Mouse (Mus musculus) liver, embryonic 14.5 days (tissue): ENCODE data around the gene Sh3yl1. TPM values are rescaled to one million over a fixed set of nuclear protein-coding genes. Genes with fewer than 3 reads are reported as not detected.

Source experiments
- ATAC-seq: fragments of 200-750 bp; cut with Nextera tagmentation; 2 replicates; pipeline ENCODE4 v1.8.0; 2017; ENCODE audit warnings: moderate number of reproducible peaks, mild to moderate bottlenecking, moderate library complexity; ENCODE audit not compliant: insufficient read depth
- DNase-seq, 3 experiments: peaks; one replicate each; pipeline ENCODE4 v3.0.0-alpha.2; 2012 to 2013; ENCODE audit warnings: low read depth in 3 of 3, low spot score in 3 of 3
- H3K27ac ChIP-seq: fragments of 300-500 bp; sonication (generic); 2 replicates; pipeline ENCODE4 v1.5.1; 2014; ENCODE audit warnings: moderate library complexity, mild to moderate bottlenecking, control low read depth, inconsistent platforms
- H3K27me3 ChIP-seq: fragments of 300-500 bp; sonication (generic); 2 replicates; pipeline ENCODE4 v1.6.1; 2014; ENCODE audit warnings: mild to moderate bottlenecking, low read length, moderate library complexity; ENCODE audit not compliant: control insufficient read depth, insufficient read depth
- H3K36me3 ChIP-seq: fragments of 300-500 bp; sonication (generic); replicated peaks from 2 replicates; pipeline ENCODE4 v1.6.1; 2014; ENCODE audit warnings: low read depth; ENCODE audit not compliant: control insufficient read depth, insufficient read depth
- H3K4me1 ChIP-seq, 2 experiments: fragments of 200-500 bp in 1 of 2; fragments of 300-500 bp in 1 of 2; sonication (generic) in 1 of 2; replicated peaks; 2 replicates each; pipeline ENCODE4 v1.6.1; 2012 to 2014; ENCODE audit warnings: antibody characterized with exemption in 1 of 2, inconsistent platforms in 1 of 2, low read length in 1 of 2; ENCODE audit not compliant: control insufficient read depth in 2 of 2, insufficient read depth in 2 of 2
- H3K4me2 ChIP-seq: fragments of 300-500 bp; sonication (generic); 2 replicates; pipeline ENCODE4 v1.6.1; 2014; ENCODE audit warnings: low read depth, mild to moderate bottlenecking, control low read depth, moderate library complexity
- H3K4me3 ChIP-seq, 2 experiments: fragments of 200-500 bp in 1 of 2; fragments of 300-500 bp in 1 of 2; sonication (generic) in 1 of 2; 2 replicates each; pipeline ENCODE4 v1.5.1; 2012 to 2014; ENCODE audit warnings: low read depth in 2 of 2, low read length in 2 of 2, mild to moderate bottlenecking in 2 of 2, control low read depth in 1 of 2, inconsistent platforms in 1 of 2, moderate library complexity in 1 of 2; ENCODE audit not compliant: insufficient read depth in 1 of 2
- H3K9ac ChIP-seq: fragments of 300-500 bp; sonication (generic); replicated peaks from 2 replicates; pipeline ENCODE4 v1.6.1; 2014; ENCODE audit warnings: mild to moderate bottlenecking, control low read depth, moderate library complexity
- H3K9me3 ChIP-seq: fragments of 300-500 bp; sonication (generic); 2 replicates; pipeline ENCODE4 v1.6.1; 2016; ENCODE audit warnings: low read length, mixed read lengths; ENCODE audit not compliant: control insufficient read depth
- CTCF ChIP-seq: IDR thresholded peaks from 2 replicates; pipeline ENCODE4 v1.5.1; 2016; ENCODE audit warnings: antibody characterized with exemption, low read depth, control low read depth
- EP300 ChIP-seq: IDR thresholded peaks from 2 replicates; pipeline ENCODE4 v1.6.1; 2016; ENCODE audit warnings: antibody characterized with exemption, low read depth
- WGBS: fragments of 180-500 bp; shearing (Covaris S2); extraction: QIAGEN DNeasy Blood & Tissue Kit; methylation state at CpG from one replicate; pipeline ENCODE4 v1.1.7; 2014; ENCODE audit not compliant: insufficient replicate concordance; 5-methylcytosine and 5-hydroxymethylcytosine counted together
- polyA plus RNA-seq, 2 experiments: library from polyadenylated mRNA; depleted of rRNA in 1 of 2; stranded (reverse) in 1 of 2; unstranded in 1 of 2; fragments of >200 nt; fragmentation: Nextera tagmentation in 1 of 2; extraction: Ambion mirVana in 1 of 2; gene quantifications; 2 replicates each; pipeline versions ENCODE4 v1.2.1 to v1.2.3; 2012 to 2014

Gene Sh3yl1
- polyA plus RNA-seq, 2 experiments: 19.4 to 31.3 TPM

DNA sequence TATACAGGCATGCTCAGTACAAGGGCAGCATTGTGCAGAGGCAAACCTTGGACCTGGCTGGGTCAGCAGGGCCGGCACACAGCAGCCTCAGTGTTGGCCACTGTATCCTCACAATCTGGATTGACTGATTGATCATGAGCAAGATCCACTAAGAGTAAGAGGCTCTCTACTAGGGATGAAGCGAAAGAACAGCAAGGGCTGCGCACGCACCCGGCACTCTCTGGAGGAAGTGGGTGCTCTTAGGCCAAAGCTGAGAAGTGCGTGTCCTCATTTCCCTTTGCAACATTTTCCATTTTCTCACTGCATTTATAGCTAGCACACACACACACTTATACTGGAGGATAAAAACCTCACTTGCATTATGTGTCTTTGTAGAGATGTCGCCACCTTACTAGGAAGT lies 20.0 kb upstream of the Sh3yl1 start:
- WGBS: 83% methylated on average over 7 of the region's 7 CpGs
- Histone ChIP-seq H3K9ac (no peak overlapping the region), H3K9me3 (no peaks in the 10 kb centered on the region), H3K4me1 (peaks cover 10 to 14% of the 10 kb centered on the region in 2 experiments), H3K4me2 (no peak overlapping the region), H3K27me3 (peaks cover 7% of the 10 kb centered on the region), H3K36me3 (peaks cover 28% of the 10 kb centered on the region), H3K4me3 (no peak overlapping the region), H3K27ac (no peak overlapping the region; the same call in 1 of the 2 replicates)
- no peak for ATAC-seq
- no peak for TF ChIP-seq CTCF
- TF ChIP-seq EP300: no peak
- no peak for DNase-seq

DNA sequence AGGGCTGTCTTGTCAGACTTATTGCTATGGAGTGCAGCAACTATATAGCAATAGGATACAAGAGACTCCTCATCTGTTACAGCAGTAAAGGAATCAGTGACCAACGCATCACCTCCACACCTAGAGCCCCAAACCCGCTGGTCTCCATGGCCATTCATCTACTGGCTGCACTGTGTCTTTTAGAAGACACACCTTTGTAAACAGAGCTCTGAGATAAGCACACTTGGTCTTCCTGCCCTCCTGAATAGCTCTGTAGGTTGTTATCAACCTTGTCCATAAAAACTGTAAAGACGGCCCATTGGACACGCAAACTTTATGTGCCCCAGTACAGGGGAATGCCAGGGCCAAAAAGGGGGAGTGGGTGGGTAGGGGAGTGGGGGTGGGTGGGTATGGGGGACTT lies 14.4 kb upstream of the Sh3yl1 start:
- Histone ChIP-seq H3K27me3 (no peaks in the 10 kb centered on the region), H3K4me1 (peaks cover 13 to 20% of the 10 kb centered on the region in 2 experiments), H3K9me3 (no peaks in the 10 kb centered on the region), H3K36me3 (peaks cover 60% of the 10 kb centered on the region), H3K4me2 (peak overlapping the region; percentile 42), H3K27ac (peak overlapping the region; percentile 76), H3K9ac (peak overlapping the region; percentile 9; the same call in 1 of the 2 replicates), H3K4me3 (no peak overlapping the region)
- peak in 2 of 3 experiments; percentile 49 for DNase-seq
- 14% methylated on average over 4 of the region's 4 CpGs for WGBS
- TF ChIP-seq CTCF: no peak
- TF ChIP-seq EP300: peak; percentile 84
- peak; percentile 91 for ATAC-seq

- TF ChIP-seq EP300 (peak; percentile 94), CTCF (no peak)
- peaks cover 33 to 49% of the 10 kb centered on the region in 2 experiments for H3K4me1 ChIP-seq
- DNase-seq (peak; percentile 87 to 88 (median 87)), ATAC-seq (peak; percentile 75)
- H3K27ac ChIP-seq: peak overlapping the region; percentile 99
- H3K4me2 ChIP-seq: peak overlapping the region; percentile 99
- H3K36me3 ChIP-seq: peaks cover 35% of the 10 kb centered on the region
- H3K9ac ChIP-seq: peak overlapping the region; percentile 93
- 18% methylated on average over 1 of the region's 1 CpGs for WGBS
- no peaks in the 10 kb centered on the region for H3K27me3 ChIP-seq
- H3K9me3 ChIP-seq: no peaks in the 10 kb centered on the region
- H3K4me3 ChIP-seq: peak overlapping the region; percentile 57 to 73
Measured at GRCm38 (mm10) chr12:30908658-30909057, 2.8 kb upstream of the Sh3yl1 start.

GRCm38 (mm10) chr12:30909881-30910280 lies 1.6 kb upstream of the Sh3yl1 start:
- H3K27ac ChIP-seq: peak overlapping the region; percentile 99
- H3K27me3 ChIP-seq: no peaks in the 10 kb centered on the region
- TF ChIP-seq CTCF (no peak), EP300 (peak; percentile 90)
- H3K9me3 ChIP-seq: no peaks in the 10 kb centered on the region
- DNase-seq: peak; percentile 81 to 88 (median 87)
- ATAC-seq: peak; percentile 67
- 19% methylated on average over 2 of the region's 2 CpGs for WGBS
- peaks cover 24% of the 10 kb centered on the region for H3K36me3 ChIP-seq
- peak overlapping the region; percentile 73 to 95 for H3K4me3 ChIP-seq
- peaks cover 33 to 48% of the 10 kb centered on the region in 2 experiments for H3K4me1 ChIP-seq
- peak overlapping the region; percentile 93 for H3K9ac ChIP-seq
- H3K4me2 ChIP-seq: peak overlapping the region; percentile 99

DNA sequence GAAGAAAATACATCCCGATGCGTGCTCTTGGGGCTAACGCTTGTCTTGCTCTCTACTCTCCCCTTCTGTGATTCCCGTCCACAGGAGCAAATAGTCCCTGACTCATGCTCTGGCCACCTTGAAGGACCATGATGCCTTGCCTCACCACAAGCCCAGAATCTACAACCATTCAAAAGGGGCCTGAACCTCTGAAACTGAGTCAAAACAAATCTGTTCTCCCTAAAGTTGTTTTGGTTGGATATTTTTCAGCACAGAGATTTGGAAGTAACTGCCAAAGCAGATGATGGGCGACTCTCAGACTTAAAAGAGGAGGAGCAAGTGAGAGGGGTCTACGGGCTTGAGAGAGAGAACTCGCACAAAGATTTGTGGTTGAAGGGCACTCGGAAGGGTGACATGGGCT lies 608 bp upstream of the Sh3yl1 start:
- DNase-seq: no peak
- TF ChIP-seq CTCF: no peak
- TF ChIP-seq EP300: no peak
- Histone ChIP-seq H3K27me3 (no peaks in the 10 kb centered on the region), H3K4me2 (peak overlapping the region; percentile 99), H3K4me1 (peaks cover 26 to 39% of the 10 kb centered on the region in 2 experiments), H3K36me3 (peaks cover 16% of the 10 kb centered on the region), H3K9ac (peak overlapping the region; percentile 93), H3K9me3 (no peaks in the 10 kb centered on the region), H3K4me3 (peak overlapping the region; percentile 73 to 95), H3K27ac (peak overlapping the region; percentile 99)
- WGBS: 5% methylated on average over 8 of the region's 8 CpGs
- peak; percentile 17; the same call in 1 of the 2 replicates for ATAC-seq
